Mouse (Mus musculus): Measurements from ENCODE around the gene Ccdc92. TPM values are rescaled to one million over a fixed set of nuclear protein-coding genes. Genes with fewer than 3 reads are reported as not detected.

Gene Ccdc92
- polyA plus RNA-seq, 1 experiment from 2014 or later: 11.5 TPM

DNA sequence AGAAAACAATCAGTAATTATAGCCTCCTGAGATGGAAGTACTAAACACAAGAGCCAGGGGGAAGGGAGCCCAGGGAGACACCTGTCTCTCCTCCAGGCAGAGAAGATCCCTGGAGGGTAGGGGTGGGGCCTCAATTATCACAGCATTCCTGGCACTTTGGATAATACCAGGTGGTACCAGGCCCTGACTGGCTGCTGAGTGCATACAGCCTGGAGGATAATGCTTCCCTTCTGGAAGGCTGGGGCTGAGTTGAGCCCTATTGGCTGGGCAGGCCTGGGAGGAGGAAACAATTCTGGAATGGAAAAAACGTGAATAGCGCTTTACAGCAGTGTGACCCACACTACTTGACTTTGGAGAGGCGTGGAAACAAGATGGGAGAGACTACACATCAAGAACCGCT, 10.7 kb downstream of the Ccdc92 start:
- Histone ChIP-seq H3K9me3 (ENCODE audit: control insufficient read depth, low read depth, low read length) (no peaks in the 10 kb centered on the region), H3K4me2 (replicated peaks; ENCODE audit: low read depth, low read length) (no peak overlapping the region), H3K9ac (replicated peaks; ENCODE audit: low read depth, low read length) (no peak overlapping the region), H3K4me1 (ENCODE audit: control insufficient read depth, insufficient read depth, low read length) (peaks cover 13% of the 10 kb centered on the region), H3K27me3 (ENCODE audit: control insufficient read depth, insufficient read depth, low read length) (no peaks in the 10 kb centered on the region), H3K36me3 (ENCODE audit: control insufficient read depth, insufficient read depth, low read length) (no peaks in the 10 kb centered on the region), H3K4me3 (ENCODE audit: low read depth, low read length) (no peak overlapping the region), H3K27ac (ENCODE audit: low read length) (peak overlapping the region; percentile 74; the same call in 1 of the 2 replicates)
- WGBS: 49% methylated on average over 4 of the region's 4 CpGs
- ATAC-seq (ENCODE audit: insufficient number of reproducible peaks, insufficient read depth, low FRiP score, low read depth): peak; percentile 65; the same call in 1 of the 2 replicates

DNA sequence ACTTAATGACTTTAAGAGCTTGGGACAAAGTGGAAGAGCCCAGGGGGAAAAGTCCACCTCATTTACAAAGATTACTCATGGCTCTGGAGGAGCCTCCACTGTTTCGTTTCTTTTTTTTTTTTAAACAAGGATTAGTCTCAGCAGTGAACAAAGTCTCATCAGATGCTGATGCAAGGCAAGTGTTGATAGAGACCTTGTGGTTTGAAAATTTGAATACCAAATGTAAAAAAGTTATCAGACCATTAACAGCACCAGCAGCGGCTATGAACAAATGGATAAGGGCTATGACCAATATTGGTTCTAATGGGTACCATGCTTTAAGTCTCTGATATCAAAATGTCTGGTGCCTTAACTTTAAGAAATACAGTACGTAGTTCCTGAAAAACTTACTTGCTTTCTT, 13.2 kb downstream of the Ccdc92 start:
- Histone ChIP-seq H3K27ac (ENCODE audit: low read length) (no peak overlapping the region), H3K4me3 (ENCODE audit: low read depth, low read length) (no peak overlapping the region), H3K4me1 (ENCODE audit: control insufficient read depth, insufficient read depth, low read length) (peaks cover 17% of the 10 kb centered on the region), H3K36me3 (ENCODE audit: control insufficient read depth, insufficient read depth, low read length) (no peaks in the 10 kb centered on the region), H3K9me3 (ENCODE audit: control insufficient read depth, low read depth, low read length) (no peaks in the 10 kb centered on the region), H3K4me2 (replicated peaks; ENCODE audit: low read depth, low read length) (no peak overlapping the region), H3K9ac (replicated peaks; ENCODE audit: low read depth, low read length) (no peak overlapping the region), H3K27me3 (ENCODE audit: control insufficient read depth, insufficient read depth, low read length) (no peaks in the 10 kb centered on the region)
- no peak for ATAC-seq (ENCODE audit: insufficient number of reproducible peaks, insufficient read depth, low FRiP score, low read depth)
- 80% methylated on average over 3 of the region's 3 CpGs for WGBS

DNA sequence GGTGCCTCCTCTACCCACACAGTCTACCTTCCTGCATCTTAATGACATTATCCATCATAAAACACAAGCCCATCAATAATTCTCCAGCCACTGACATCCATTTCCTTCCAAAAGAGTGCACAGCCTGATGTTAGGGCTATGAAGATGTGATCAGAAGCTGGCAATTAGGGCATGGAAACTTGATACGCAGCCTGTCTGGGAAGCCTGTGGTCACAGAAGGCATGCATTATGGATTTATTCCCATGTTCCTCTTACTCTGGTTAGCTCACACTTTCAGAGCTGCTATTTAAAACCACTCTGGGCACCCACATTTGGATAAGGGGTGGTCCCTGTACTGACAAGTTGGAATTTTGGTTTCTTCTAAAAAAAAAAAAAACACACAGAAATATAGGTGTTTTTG, 15.2 kb downstream of the Ccdc92 start:
- Histone ChIP-seq H3K4me1 (ENCODE audit: control insufficient read depth, insufficient read depth, low read length) (peaks cover 5% of the 10 kb centered on the region; the same call in 1 of the 2 replicates), H3K36me3 (ENCODE audit: control insufficient read depth, insufficient read depth, low read length) (no peaks in the 10 kb centered on the region), H3K27ac (ENCODE audit: low read length) (no peak overlapping the region), H3K4me3 (ENCODE audit: low read depth, low read length) (no peak overlapping the region), H3K4me2 (replicated peaks; ENCODE audit: low read depth, low read length) (no peak overlapping the region), H3K9ac (replicated peaks; ENCODE audit: low read depth, low read length) (no peak overlapping the region), H3K27me3 (ENCODE audit: control insufficient read depth, insufficient read depth, low read length) (no peaks in the 10 kb centered on the region), H3K9me3 (ENCODE audit: control insufficient read depth, low read depth, low read length) (no peaks in the 10 kb centered on the region)
- ATAC-seq (ENCODE audit: insufficient number of reproducible peaks, insufficient read depth, low FRiP score, low read depth): no peak
- 72% methylated on average over 1 of the region's 1 CpGs for WGBS

DNA sequence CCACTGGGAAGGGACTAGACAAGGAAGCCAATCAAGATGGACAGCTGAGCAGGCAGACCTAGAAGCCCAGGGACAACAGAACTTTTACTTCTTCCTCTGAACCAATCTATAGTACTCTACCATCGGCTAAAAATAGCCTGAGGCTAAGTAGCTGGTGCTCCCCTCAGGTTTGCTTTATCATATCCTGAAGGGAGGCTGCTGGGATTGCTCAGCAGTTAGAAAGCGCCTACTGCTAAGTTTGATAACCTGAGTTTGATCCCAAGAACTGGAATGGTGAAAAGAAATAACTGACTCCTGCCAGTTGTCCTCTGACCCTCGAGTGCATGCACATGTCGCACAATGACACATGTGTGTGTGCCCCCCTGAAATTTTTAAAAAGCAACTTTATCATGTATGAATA, 17.3 kb downstream of the Ccdc92 start:
- no peak for ATAC-seq (ENCODE audit: insufficient number of reproducible peaks, insufficient read depth, low FRiP score, low read depth)
- Histone ChIP-seq H3K9me3 (ENCODE audit: control insufficient read depth, low read depth, low read length) (no peaks in the 10 kb centered on the region), H3K4me3 (ENCODE audit: low read depth, low read length) (no peak overlapping the region), H3K4me1 (ENCODE audit: control insufficient read depth, insufficient read depth, low read length) (0 out of 2 replicates have a peak, but pooled peaks cover 4% of the 10 kb centered on the region), H3K27me3 (ENCODE audit: control insufficient read depth, insufficient read depth, low read length) (no peaks in the 10 kb centered on the region), H3K36me3 (ENCODE audit: control insufficient read depth, insufficient read depth, low read length) (no peaks in the 10 kb centered on the region), H3K27ac (ENCODE audit: low read length) (no peak overlapping the region), H3K4me2 (replicated peaks; ENCODE audit: low read depth, low read length) (no peak overlapping the region), H3K9ac (replicated peaks; ENCODE audit: low read depth, low read length) (no peak overlapping the region)
- 63% methylated on average over 4 of the region's 4 CpGs for WGBS

DNA sequence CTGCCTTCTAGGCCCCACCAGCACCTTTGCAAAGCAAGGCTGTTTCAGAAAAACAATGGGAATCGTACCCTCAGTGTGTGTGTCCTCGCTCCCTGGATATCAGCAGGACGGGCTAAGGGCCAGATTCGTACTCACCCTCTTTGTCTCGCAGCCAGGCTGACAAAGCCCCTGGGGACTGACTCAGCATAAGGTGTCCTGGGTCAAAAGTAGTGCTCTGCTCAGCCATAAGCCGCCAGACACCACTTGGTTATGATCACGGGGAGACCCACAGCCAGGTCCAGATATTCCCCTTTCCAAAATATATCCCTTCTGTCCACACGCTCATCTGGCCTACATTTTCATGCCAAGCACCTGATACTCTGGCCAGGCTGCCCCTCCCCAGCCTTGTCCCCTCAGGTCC, 18.8 kb downstream of the Ccdc92 start:
- no peaks in the 10 kb centered on the region for H3K27me3 ChIP-seq (ENCODE audit: control insufficient read depth, insufficient read depth, low read length)
- H3K4me2 ChIP-seq (replicated peaks; ENCODE audit: low read depth, low read length): no peak overlapping the region
- H3K4me3 ChIP-seq (ENCODE audit: low read depth, low read length): no peak overlapping the region
- H3K36me3 ChIP-seq (ENCODE audit: control insufficient read depth, insufficient read depth, low read length): no peaks in the 10 kb centered on the region
- H3K4me1 ChIP-seq (ENCODE audit: control insufficient read depth, insufficient read depth, low read length): 0 out of 2 replicates have a peak, but pooled peaks cover 4% of the 10 kb centered on the region
- no peaks in the 10 kb centered on the region for H3K9me3 ChIP-seq (ENCODE audit: control insufficient read depth, low read depth, low read length)
- no peak overlapping the region for H3K27ac ChIP-seq (ENCODE audit: low read length)
- no peak overlapping the region for H3K9ac ChIP-seq (replicated peaks; ENCODE audit: low read depth, low read length)
- 80% methylated on average over 8 of the region's 8 CpGs for WGBS
- no peak for ATAC-seq (ENCODE audit: insufficient number of reproducible peaks, insufficient read depth, low FRiP score, low read depth)

DNA sequence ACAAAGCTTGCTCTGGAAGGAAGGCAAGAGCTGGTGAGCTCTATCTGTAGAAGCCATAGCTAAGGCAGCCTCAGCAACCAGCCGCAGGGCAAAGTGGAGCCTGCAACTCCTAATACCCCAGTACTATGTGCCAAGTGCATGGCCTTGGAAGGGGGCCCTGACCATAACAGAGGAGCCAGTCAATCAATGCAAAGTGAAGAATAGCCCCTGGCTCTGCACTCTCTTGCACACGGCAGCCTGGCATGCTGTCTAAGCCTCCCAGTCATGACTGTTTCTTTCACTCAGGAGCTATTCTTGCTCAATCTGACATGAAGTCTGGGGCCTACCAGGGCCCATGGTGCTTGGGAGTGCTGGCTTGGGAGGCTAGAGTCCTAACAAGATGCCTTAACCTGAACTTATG, 21.6 kb downstream of the Ccdc92 start:
- no peak for ATAC-seq (ENCODE audit: insufficient number of reproducible peaks, insufficient read depth, low FRiP score, low read depth)
- no peaks in the 10 kb centered on the region for H3K27me3 ChIP-seq (ENCODE audit: control insufficient read depth, insufficient read depth, low read length)
- H3K27ac ChIP-seq (ENCODE audit: low read length): no peak overlapping the region
- H3K36me3 ChIP-seq (ENCODE audit: control insufficient read depth, insufficient read depth, low read length): no peaks in the 10 kb centered on the region
- no peak overlapping the region for H3K9ac ChIP-seq (replicated peaks; ENCODE audit: low read depth, low read length)
- H3K4me2 ChIP-seq (replicated peaks; ENCODE audit: low read depth, low read length): no peak overlapping the region
- H3K4me1 ChIP-seq (ENCODE audit: control insufficient read depth, insufficient read depth, low read length): 0 out of 2 replicates have a peak, but pooled peaks cover 4% of the 10 kb centered on the region
- H3K9me3 ChIP-seq (ENCODE audit: control insufficient read depth, low read depth, low read length): no peaks in the 10 kb centered on the region
- 89% methylated on average over 2 of the region's 2 CpGs for WGBS
- H3K4me3 ChIP-seq (ENCODE audit: low read depth, low read length): no peak overlapping the region

DNA sequence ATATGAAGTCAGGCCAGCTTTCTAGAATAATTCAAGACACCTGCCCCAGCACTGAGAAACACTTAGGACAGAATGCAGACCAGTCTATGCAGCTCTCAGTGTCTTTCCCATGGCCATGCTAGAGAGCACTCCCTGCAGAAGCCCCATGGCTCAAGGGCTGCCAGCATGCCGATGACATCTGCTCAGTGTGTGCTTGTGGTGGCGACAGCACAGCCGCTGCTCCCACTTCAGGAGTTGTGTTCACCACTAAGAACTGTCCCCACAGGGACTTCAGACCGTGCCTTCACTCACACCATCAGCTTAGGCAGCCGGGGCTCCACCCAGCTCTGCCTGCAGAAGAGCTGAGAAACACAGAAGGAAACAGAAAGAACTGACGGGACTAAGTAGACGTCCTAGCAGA, 22.0 kb downstream of the Ccdc92 start:
- Histone ChIP-seq H3K27me3 (ENCODE audit: control insufficient read depth, insufficient read depth, low read length) (no peaks in the 10 kb centered on the region), H3K9ac (replicated peaks; ENCODE audit: low read depth, low read length) (no peak overlapping the region), H3K27ac (ENCODE audit: low read length) (no peak overlapping the region), H3K4me1 (ENCODE audit: control insufficient read depth, insufficient read depth, low read length) (0 out of 2 replicates have a peak, but pooled peaks cover 4% of the 10 kb centered on the region), H3K4me2 (replicated peaks; ENCODE audit: low read depth, low read length) (no peak overlapping the region), H3K9me3 (ENCODE audit: control insufficient read depth, low read depth, low read length) (no peaks in the 10 kb centered on the region), H3K36me3 (ENCODE audit: control insufficient read depth, insufficient read depth, low read length) (no peaks in the 10 kb centered on the region), H3K4me3 (ENCODE audit: low read depth, low read length) (no peak overlapping the region)
- 69% methylated on average over 7 of the region's 7 CpGs for WGBS
- ATAC-seq (ENCODE audit: insufficient number of reproducible peaks, insufficient read depth, low FRiP score, low read depth): no peak

DNA sequence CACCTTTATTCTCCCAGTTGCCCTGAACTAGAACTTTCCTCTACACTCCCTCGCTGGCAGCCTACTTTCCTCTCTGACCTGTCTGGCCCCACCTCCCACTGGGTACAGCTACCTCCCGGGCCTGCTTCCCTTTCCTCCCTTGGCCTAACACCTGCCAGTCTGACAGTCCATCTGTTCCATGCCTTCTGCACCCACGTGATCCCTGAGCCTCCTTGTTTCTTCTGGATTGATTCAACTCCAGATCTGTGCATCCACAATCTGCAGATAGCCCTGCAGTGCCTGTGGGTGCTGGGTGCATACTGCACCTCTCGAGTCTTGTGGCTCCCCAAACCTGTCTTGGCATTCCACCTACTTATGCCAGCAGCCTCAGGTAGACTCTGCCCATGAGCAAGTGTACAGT, 25.6 kb downstream of the Ccdc92 start:
- 55% methylated on average over 4 of the region's 4 CpGs for WGBS
- H3K27ac ChIP-seq (ENCODE audit: low read length): no peak overlapping the region

DNA sequence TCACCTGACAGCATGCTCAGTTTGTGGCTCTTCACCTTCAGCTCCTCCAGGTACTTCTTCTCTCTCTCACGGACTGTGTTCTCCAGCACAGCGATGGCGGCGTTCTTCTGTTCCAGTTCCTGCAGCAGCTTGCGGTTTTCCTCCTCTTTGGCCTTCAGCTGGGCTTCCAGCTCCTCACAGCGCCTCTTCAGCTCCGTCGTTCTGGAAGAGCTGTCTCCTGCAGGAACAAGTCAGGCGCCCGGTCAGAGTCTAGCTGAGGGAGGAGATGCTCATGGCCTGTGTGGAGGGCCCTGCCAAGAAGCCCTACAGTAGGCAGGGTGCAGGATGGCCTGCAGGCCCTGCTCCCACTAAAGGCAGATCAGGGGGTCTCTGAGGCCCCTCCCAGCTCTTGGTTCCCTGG, 26.1 kb downstream of the Ccdc92 start:
- Histone ChIP-seq H3K27ac (ENCODE audit: low read length) (no peak overlapping the region), H3K9ac (replicated peaks; ENCODE audit: low read depth, low read length) (no peak overlapping the region), H3K4me3 (ENCODE audit: low read depth, low read length) (no peak overlapping the region), H3K36me3 (ENCODE audit: control insufficient read depth, insufficient read depth, low read length) (no peaks in the 10 kb centered on the region), H3K9me3 (ENCODE audit: control insufficient read depth, low read depth, low read length) (no peaks in the 10 kb centered on the region), H3K4me1 (ENCODE audit: control insufficient read depth, insufficient read depth, low read length) (no peaks in the 10 kb centered on the region), H3K4me2 (replicated peaks; ENCODE audit: low read depth, low read length) (no peak overlapping the region), H3K27me3 (ENCODE audit: control insufficient read depth, insufficient read depth, low read length) (no peaks in the 10 kb centered on the region)
- no peak for ATAC-seq (ENCODE audit: insufficient number of reproducible peaks, insufficient read depth, low FRiP score, low read depth)
- WGBS: 92% methylated on average over 10 of the region's 10 CpGs

More for the DNA sequence above, 25.6 kb downstream of the Ccdc92 start:
- Histone ChIP-seq H3K4me1 (ENCODE audit: control insufficient read depth, insufficient read depth, low read length) (no peaks in the 10 kb centered on the region), H3K9ac (replicated peaks; ENCODE audit: low read depth, low read length) (no peak overlapping the region), H3K4me3 (ENCODE audit: low read depth, low read length) (no peak overlapping the region), H3K27me3 (ENCODE audit: control insufficient read depth, insufficient read depth, low read length) (no peaks in the 10 kb centered on the region), H3K36me3 (ENCODE audit: control insufficient read depth, insufficient read depth, low read length) (no peaks in the 10 kb centered on the region), H3K4me2 (replicated peaks; ENCODE audit: low read depth, low read length) (no peak overlapping the region), H3K9me3 (ENCODE audit: control insufficient read depth, low read depth, low read length) (no peaks in the 10 kb centered on the region)
- no peak for ATAC-seq (ENCODE audit: insufficient number of reproducible peaks, insufficient read depth, low FRiP score, low read depth)
